Mouse (Mus musculus) heart, embryonic 11.5 days (tissue): Measurements from ENCODE around the gene Gemin2. TPM values are rescaled to one million over a fixed set of nuclear protein-coding genes. Genes with fewer than 3 reads are reported as not detected.
"Not testable (repeated sequence)": the region's sequence is repeated elsewhere in the genome, so short reads cannot be mapped to it uniquely, and the experiment has no call there.

Experiments used
- ATAC-seq: fragments of 200-750 bp; cut with Nextera tagmentation; replicated peaks from 2 replicates; pipeline ENCODE4 v1.8.0; 2017; ENCODE audit warnings: moderate library complexity; ENCODE audit not compliant: insufficient number of reproducible peaks, low FRiP score, low TSS enrichment
- H3K27ac ChIP-seq: fragments of 300-500 bp; sonication (generic); 2 replicates; pipeline ENCODE4 v1.5.1; 2014; ENCODE audit warnings: mild to moderate bottlenecking, low read depth, low read length
- H3K27me3 ChIP-seq: fragments of 300-500 bp; sonication (generic); 2 replicates; pipeline ENCODE4 v1.6.1; 2014; ENCODE audit warnings: mild to moderate bottlenecking, low read length, mixed read lengths; ENCODE audit not compliant: control insufficient read depth, insufficient read depth
- H3K36me3 ChIP-seq: fragments of 300-500 bp; sonication (generic); 2 replicates; pipeline ENCODE4 v1.6.1; 2014; ENCODE audit warnings: mild to moderate bottlenecking, low read length, moderate library complexity, mixed read lengths; ENCODE audit not compliant: control insufficient read depth, insufficient read depth
- H3K4me1 ChIP-seq: fragments of 300-500 bp; sonication (generic); 2 replicates; pipeline ENCODE4 v1.6.1; 2014; ENCODE audit warnings: low read length; ENCODE audit not compliant: control insufficient read depth, insufficient read depth
- H3K4me2 ChIP-seq: fragments of 300-500 bp; sonication (generic); 2 replicates; pipeline ENCODE4 v1.6.1; 2014; ENCODE audit warnings: mild to moderate bottlenecking, moderate library complexity
- H3K4me3 ChIP-seq: fragments of 300-500 bp; sonication (generic); 2 replicates; pipeline ENCODE4 v1.5.1; 2014; ENCODE audit warnings: low read depth, low read length
- H3K9ac ChIP-seq: fragments of 300-500 bp; sonication (generic); 2 replicates; pipeline ENCODE4 v1.6.1; 2014; ENCODE audit warnings: mild to moderate bottlenecking, low read depth, low read length, moderate library complexity
- H3K9me3 ChIP-seq: fragments of 300-500 bp; sonication (generic); replicated peaks from 2 replicates; pipeline ENCODE4 v1.6.1; 2016; ENCODE audit warnings: low read length; ENCODE audit not compliant: control insufficient read depth
- WGBS: fragments of 180-500 bp; shearing (Covaris S2); extraction: QIAGEN DNeasy Blood & Tissue Kit; methylation state at CpG from one replicate; pipeline ENCODE4 v1.1.7; 2014; ENCODE audit not compliant: insufficient replicate concordance; 5-methylcytosine and 5-hydroxymethylcytosine counted together
- polyA plus RNA-seq: library from polyadenylated mRNA; unstranded; fragments of >200 nt; fragmentation: Nextera tagmentation; extraction: Ambion mirVana; gene quantifications from 2 replicates; pipeline ENCODE4 v1.2.1, GENCODE M21; 2014

The Gemin2 gene
- 23.2 and 25.4 TPM in 2 replicates for polyA plus RNA-seq

DNA sequence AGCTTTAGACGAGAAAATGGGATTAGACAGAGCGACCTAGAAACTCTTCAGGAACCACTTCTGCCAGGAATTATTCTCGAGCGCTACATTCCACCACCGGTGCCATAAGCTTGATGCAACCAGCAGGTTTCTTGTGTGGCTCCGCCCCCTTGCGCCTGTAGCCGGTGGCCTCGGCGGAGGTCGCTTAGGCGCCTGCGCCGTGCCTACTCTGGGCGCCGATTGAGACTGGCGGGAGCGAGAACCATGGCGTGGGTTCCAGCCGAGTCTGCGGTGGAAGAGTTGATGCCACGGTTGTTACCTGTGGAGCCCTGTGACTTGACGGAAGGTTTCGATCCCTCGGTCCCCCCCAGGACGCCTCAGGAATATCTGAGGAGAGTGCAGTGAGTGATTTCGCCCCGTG is at the start of gene Gemin2:
Gemin2 (plus strand) TSS at position 160 of the 400 bp plus-strand sequence.
- Histone ChIP-seq H3K36me3 (peaks cover 4% of the 10 kb centered on the region; the same call in 1 of the 2 replicates), H3K9ac (peak within 1 kb of the TSS; percentile 82), H3K4me3 (peak within 1 kb of the TSS; percentile 69), H3K27me3 (no peaks in the 10 kb centered on the region), H3K27ac (peak within 1 kb of the TSS; percentile 91), H3K4me2 (peak within 1 kb of the TSS; percentile 74), H3K4me1 (peaks cover 9% of the 10 kb centered on the region; the same call in 1 of the 2 replicates), H3K9me3 (no peaks in the 10 kb centered on the region)
- peak; percentile 75 for ATAC-seq
- under 1% methylated on average over 28 of the region's 28 CpGs for WGBS

DNA sequence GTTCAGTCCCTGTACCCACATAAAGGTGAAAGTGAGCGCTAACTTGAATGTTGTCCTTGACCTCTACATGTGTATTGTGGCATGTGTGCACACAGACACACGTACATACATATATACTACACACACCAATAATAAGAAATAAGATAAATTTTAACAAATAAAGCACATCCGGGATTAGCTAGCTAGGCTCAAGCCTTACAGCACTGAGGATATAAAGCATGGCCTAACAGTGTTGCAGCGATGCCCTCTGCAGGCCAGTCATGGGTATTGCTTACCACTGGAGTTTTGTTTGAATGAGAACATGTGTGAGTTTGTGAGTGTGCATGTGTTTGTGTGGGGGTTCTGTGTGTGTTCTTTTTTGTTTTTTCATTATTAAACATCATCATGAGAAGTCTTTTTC is 48.6 kb upstream of the Gemin2 start:
- Histone ChIP-seq H3K4me2 (no peak overlapping the region), H3K4me1 (peaks cover 11% of the 10 kb centered on the region; the same call in 1 of the 2 replicates), H3K36me3 (peaks cover 20% of the 10 kb centered on the region), H3K9me3 (no peaks in the 10 kb centered on the region), H3K27ac (no peak overlapping the region), H3K27me3 (no peaks in the 10 kb centered on the region), H3K4me3 (no peak overlapping the region), H3K9ac (no peak overlapping the region)
- no peak for ATAC-seq
- WGBS: 76% methylated on average over 4 of the region's 4 CpGs

GRCm38 (mm10) chr12:58976966-58977365 is 36.2 kb upstream of the Gemin2 start:
- no peak for ATAC-seq

GRCm38 (mm10) chr12:58981178-58981661 is 32.0 kb upstream of the Gemin2 start:
- H3K9ac ChIP-seq, H3K4me3 ChIP-seq, H3K27ac ChIP-seq, H3K4me1 ChIP-seq, H3K27me3 ChIP-seq, H3K9me3 ChIP-seq, H3K4me2 ChIP-seq: not testable (repeated sequence)
- peak; percentile 76 for ATAC-seq
- 58% methylated on average over 6 of the region's 6 CpGs for WGBS
- H3K36me3 ChIP-seq: peaks cover 19% of the 10 kb centered on the region

More at GRCm38 (mm10) chr12:58976966-58977365, 36.2 kb upstream of the Gemin2 start:
- H3K4me3 ChIP-seq: no peak overlapping the region
- no peak overlapping the region for H3K4me2 ChIP-seq
- H3K9ac ChIP-seq: no peak overlapping the region
- H3K27me3 ChIP-seq: no peaks in the 10 kb centered on the region
- 81% methylated on average over 2 of the region's 2 CpGs for WGBS
- peaks cover 17% of the 10 kb centered on the region for H3K36me3 ChIP-seq
- no peaks in the 10 kb centered on the region for H3K9me3 ChIP-seq
- no peaks in the 10 kb centered on the region for H3K4me1 ChIP-seq
- no peak overlapping the region for H3K27ac ChIP-seq

GRCm38 (mm10) chr12:58985766-58986165 is 27.4 kb upstream of the Gemin2 start:
- no peak overlapping the region for H3K4me3 ChIP-seq
- no peaks in the 10 kb centered on the region for H3K9me3 ChIP-seq
- no peaks in the 10 kb centered on the region for H3K4me1 ChIP-seq
- no peak overlapping the region for H3K27ac ChIP-seq
- no peaks in the 10 kb centered on the region for H3K27me3 ChIP-seq
- ATAC-seq: no peak
- peaks cover 19% of the 10 kb centered on the region for H3K36me3 ChIP-seq
- H3K4me2 ChIP-seq: no peak overlapping the region
- 94% methylated on average over 3 of the region's 3 CpGs for WGBS
- H3K9ac ChIP-seq: no peak overlapping the region

- no peaks in the 10 kb centered on the region for H3K9me3 ChIP-seq
- no peak overlapping the region for H3K9ac ChIP-seq
- H3K4me2 ChIP-seq: peak overlapping the region; percentile 74
- H3K4me3 ChIP-seq: peak overlapping the region; percentile 69
- peaks cover 9% of the 10 kb centered on the region; the same call in 1 of the 2 replicates for H3K4me1 ChIP-seq
- no peaks in the 10 kb centered on the region for H3K27me3 ChIP-seq
- no peak overlapping the region for H3K27ac ChIP-seq
- peaks cover 11% of the 10 kb centered on the region for H3K36me3 ChIP-seq
- WGBS: 60% methylated on average over 2 of the region's 2 CpGs
- no peak for ATAC-seq
Observed at GRCm38 (mm10) chr12:59010482-59010881, 2.7 kb upstream of the Gemin2 start.

- peak; percentile 61; the same call in 1 of the 2 replicates for ATAC-seq
- Histone ChIP-seq H3K36me3 (peaks cover 8% of the 10 kb centered on the region), H3K4me3 (peak overlapping the region; percentile 69), H3K9ac (peak overlapping the region; percentile 84), H3K9me3 (no peaks in the 10 kb centered on the region), H3K27ac (peak overlapping the region; percentile 87), H3K4me2 (peak overlapping the region; percentile 74), H3K4me1 (peaks cover 9% of the 10 kb centered on the region; the same call in 1 of the 2 replicates), H3K27me3 (no peaks in the 10 kb centered on the region)
- 1% methylated on average over 25 of the region's 25 CpGs for WGBS
Observed at GRCm38 (mm10) chr12:59011275-59011843, 1.8 kb upstream of the Gemin2 start.

DNA sequence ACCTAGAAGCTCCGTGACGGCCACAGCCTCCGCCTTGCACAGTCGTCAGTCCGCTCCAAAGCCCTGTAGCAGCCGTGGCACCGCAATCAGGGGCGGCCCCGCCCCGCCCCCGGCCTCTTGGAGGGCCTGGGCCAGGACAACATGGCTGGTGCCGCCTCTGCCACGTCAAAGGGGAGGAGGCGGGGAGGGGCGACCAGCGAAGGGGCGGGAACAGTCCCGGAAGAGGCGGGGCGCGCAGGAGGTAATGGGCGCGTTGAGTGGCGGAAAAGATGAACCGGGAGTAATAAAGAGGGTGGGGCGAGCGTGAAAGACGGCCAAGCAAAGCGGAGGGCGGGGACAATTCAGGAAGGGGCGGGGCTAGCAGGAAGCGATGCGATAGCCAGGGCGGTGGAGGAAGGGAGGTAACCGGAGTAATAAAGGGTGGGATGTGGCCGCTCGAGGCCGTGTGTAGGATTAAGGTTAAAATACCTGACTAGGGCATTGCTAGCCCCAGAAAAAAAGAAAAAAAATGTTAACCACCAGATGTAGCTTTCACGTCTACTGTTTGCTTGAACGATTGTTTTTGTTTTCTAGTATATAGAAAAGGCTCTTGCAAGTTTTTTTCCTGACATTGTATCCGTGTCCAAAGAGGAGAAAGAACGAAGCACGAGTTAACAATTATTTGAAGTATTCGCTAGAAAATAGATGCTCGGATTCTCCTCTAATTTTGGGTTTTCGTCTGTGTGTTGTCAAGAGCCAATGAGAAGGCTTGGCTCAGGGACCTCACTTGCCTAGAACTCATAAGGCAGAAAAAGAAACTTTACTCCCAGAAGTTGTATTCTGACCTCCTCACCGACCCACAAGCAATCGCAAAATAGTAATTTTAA is 1.1 kb upstream of the Gemin2 start, which contains the start of gene Sec23a:
Sec23a (minus strand) TSS at position 174 of the 866 bp plus-strand sequence.
- WGBS: under 1% methylated on average over 48 of the region's 48 CpGs
- Histone ChIP-seq H3K27me3 (no peaks in the 10 kb centered on the region), H3K4me1 (peaks cover 9% of the 10 kb centered on the region; the same call in 1 of the 2 replicates), H3K27ac (peak within 1 kb of the TSS; percentile 91), H3K36me3 (peaks cover 2% of the 10 kb centered on the region; the same call in 1 of the 2 replicates), H3K9ac (peak within 1 kb of the TSS; percentile 84), H3K4me3 (peak within 1 kb of the TSS; percentile 69), H3K9me3 (no peaks in the 10 kb centered on the region), H3K4me2 (peak within 1 kb of the TSS; percentile 74)
- ATAC-seq: peak; percentile 97
